Mouse (Mus musculus) testis, adult 2 months (tissue): Measurements from ENCODE around the gene Epor. TPM values are rescaled to one million over a fixed set of nuclear protein-coding genes. Genes with fewer than 3 reads are reported as not detected.

Experiments
- H3K27ac ChIP-seq: fragments of 200-500 bp; 2 replicates; pipeline ENCODE4 v1.5.1; 2012; ENCODE audit warnings: low read depth, low read length; ENCODE audit not compliant: control insufficient read depth, insufficient read depth
- H3K27me3 ChIP-seq: fragments of 200-500 bp; 2 replicates; pipeline ENCODE4 v1.6.1; 2012; ENCODE audit warnings: mild to moderate bottlenecking, low read length, moderate library complexity; ENCODE audit not compliant: control insufficient read depth, insufficient read depth
- H3K36me3 ChIP-seq: fragments of 200-500 bp; 2 replicates; pipeline ENCODE4 v1.6.1; 2012; ENCODE audit warnings: mild to moderate bottlenecking, low read length; ENCODE audit not compliant: control insufficient read depth, insufficient read depth
- H3K4me1 ChIP-seq: fragments of 200-500 bp; 2 replicates; pipeline ENCODE4 v1.6.1; 2012; ENCODE audit warnings: low read length; ENCODE audit not compliant: control insufficient read depth, insufficient read depth
- H3K4me3 ChIP-seq: fragments of 200-500 bp; 2 replicates; pipeline ENCODE4 v1.5.1; 2012; ENCODE audit warnings: low read depth, mild to moderate bottlenecking, low read length, moderate library complexity, mixed read lengths; ENCODE audit not compliant: control insufficient read depth
- CTCF ChIP-seq: fragments of 200-500 bp; IDR thresholded peaks from 2 replicates; pipeline ENCODE4 v1.5.1; 2012; ENCODE audit warnings: low read depth, mild to moderate bottlenecking, inconsistent platforms, low read length, moderate library complexity; ENCODE audit not compliant: control insufficient read depth, insufficient read depth, insufficient replicate concordance
- POLR2A ChIP-seq: fragments of 200-500 bp; IDR thresholded peaks from 2 replicates; pipeline ENCODE4 v1.6.1; 2012; ENCODE audit warnings: low read depth, mild to moderate bottlenecking, inconsistent platforms, low read length, moderate library complexity; ENCODE audit not compliant: control insufficient read depth
- polyA plus RNA-seq: library from polyadenylated mRNA; depleted of rRNA; stranded (reverse); fragments of >200 nt; gene quantifications from 2 replicates; pipeline ENCODE4 v1.2.3, GENCODE M21; 2012

The Epor gene
- polyA plus RNA-seq, 1 experiment: 1.5 TPM

DNA sequence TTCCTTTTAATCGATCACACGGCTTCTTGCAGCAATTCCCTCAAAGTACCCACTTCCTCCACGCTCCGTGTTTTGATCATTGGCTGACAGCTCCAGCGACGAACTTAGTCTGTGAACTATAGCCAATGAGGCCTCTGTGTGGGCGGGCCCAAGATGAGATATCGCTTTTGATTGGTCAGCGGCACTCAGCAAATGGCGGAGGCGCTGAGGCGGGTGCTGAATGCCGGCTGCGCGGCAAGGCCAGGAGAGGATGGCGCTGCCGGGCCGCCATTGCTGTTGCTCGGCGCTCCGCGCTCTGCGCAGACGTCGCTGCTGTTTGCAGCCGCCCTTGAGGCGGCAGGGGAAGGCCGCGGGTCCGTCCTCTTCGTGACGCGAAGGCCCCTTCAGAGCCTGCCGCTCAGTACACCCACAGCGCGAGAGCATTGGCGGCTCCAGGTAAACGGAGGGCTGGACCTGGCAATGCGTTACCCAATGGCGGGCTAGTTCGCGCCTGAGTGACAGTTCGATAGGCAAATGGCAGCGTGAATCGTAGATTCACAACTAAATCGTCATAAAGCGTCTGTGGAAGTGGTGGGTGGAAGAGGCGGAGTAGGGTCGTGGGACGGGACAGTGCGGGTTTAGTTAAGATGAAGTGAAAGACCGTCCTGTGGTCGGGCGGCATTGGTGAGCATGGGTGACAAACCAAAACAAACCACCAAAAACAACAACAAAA, 7.6 kb downstream of the Epor start, which contains the start of gene Swsap1:
Gene Swsap1 (plus strand): TSS at position 186 of the 712 bp plus-strand sequence.
- Histone ChIP-seq H3K27ac (peak within 1 kb of the TSS; percentile 95), H3K4me3 (peak within 1 kb of the TSS; percentile 94), H3K36me3 (no peaks in the 10 kb centered on the region), H3K27me3 (no peaks in the 10 kb centered on the region), H3K4me1 (peaks cover 8% of the 10 kb centered on the region)
- TF ChIP-seq CTCF (no peak), POLR2A (peak; percentile 71; the same call in 1 of the 2 replicates)

DNA sequence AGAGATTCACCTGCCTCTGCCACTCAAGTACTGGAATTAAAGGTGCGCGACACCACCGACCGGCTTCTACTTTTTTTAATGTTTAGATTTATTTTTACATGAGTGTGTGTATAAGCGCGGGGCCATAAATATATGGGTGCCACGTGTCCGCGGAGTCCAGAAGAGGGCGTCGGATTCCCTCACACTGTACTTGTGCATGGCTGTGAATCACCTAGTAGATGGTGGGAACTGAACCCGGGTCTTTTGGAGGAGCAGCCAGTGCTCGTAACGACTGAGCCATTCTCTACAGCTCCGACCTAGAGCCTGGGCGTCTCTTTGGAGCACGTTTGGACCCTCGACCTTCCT, 8.1 kb downstream of the Epor start:
- no peaks in the 10 kb centered on the region for H3K36me3 ChIP-seq
- H3K27ac ChIP-seq: peak overlapping the region; percentile 78
- H3K4me1 ChIP-seq: peaks cover 3% of the 10 kb centered on the region; the same call in 1 of the 2 replicates
- no peak for TF ChIP-seq CTCF
- TF ChIP-seq POLR2A: no peak
- H3K4me3 ChIP-seq: peak overlapping the region; percentile 94
- H3K27me3 ChIP-seq: no peaks in the 10 kb centered on the region

DNA sequence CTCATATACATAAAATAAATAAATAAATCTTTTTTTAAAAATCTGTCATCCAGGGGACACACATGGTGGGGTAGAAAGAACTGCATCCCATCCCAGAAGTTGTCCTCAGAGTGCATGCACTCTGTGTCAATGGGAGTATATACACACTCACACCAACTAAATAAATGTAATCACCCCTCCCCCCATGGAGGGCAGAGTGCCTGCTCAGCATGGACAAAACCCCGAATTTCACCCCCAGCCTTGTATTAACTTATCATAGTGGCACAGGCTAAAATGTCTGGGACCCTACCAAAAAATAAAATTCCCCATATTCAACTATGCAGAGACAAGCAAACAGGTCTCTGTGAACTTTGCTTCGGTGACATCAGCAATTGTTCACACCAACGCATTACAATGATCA, 8.7 kb downstream of the Epor start:
- Histone ChIP-seq H3K27ac (no peak overlapping the region), H3K27me3 (no peaks in the 10 kb centered on the region), H3K4me3 (no peak overlapping the region), H3K36me3 (no peaks in the 10 kb centered on the region), H3K4me1 (peaks cover 3% of the 10 kb centered on the region; the same call in 1 of the 2 replicates)
- TF ChIP-seq POLR2A: no peak
- TF ChIP-seq CTCF: no peak

DNA sequence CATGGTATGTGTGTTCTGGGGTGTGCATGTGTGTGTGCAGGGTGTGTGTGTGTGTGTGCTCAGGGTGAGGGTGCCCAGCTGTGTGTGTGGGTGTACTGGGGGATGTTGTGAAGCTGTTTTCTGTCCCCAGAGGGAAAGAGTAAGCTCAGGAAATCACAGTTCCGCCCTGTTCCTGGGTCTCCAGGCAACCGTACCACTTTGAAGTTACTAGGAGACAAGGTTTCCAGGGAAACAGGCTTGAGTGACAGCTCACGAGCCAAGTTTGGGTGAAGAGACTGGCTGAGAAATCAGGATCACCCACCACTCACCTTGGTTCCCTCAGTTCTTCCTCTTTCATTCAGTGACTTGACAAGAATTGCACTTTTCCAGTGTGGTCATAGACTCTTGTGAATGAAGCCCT, 9.7 kb downstream of the Epor start:
- Histone ChIP-seq H3K27me3 (no peaks in the 10 kb centered on the region), H3K4me3 (no peak overlapping the region), H3K36me3 (no peaks in the 10 kb centered on the region), H3K4me1 (peaks cover 3% of the 10 kb centered on the region), H3K27ac (no peak overlapping the region)
- no peak for TF ChIP-seq POLR2A
- no peak for TF ChIP-seq CTCF

DNA sequence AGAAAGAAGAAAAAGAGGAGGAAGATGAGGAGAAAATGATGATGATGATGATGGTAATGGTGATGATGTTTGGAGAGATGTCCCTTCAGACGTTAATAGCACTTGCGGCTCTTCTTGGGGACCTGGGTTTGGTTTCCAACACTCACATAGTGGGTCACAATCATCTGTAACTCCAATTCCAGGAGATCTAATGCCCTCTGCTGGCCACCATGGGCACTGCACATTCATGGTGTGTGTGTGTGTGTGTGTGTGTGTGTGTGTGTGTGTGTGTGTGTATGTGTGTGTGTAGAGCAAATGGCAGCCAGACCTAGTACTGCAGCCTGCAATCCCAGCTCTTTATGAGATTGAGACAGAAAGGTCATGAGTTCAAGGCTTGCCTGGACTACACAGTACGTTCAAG, 11.3 kb downstream of the Epor start:
- Histone ChIP-seq H3K4me3 (no peak overlapping the region), H3K36me3 (no peaks in the 10 kb centered on the region), H3K27me3 (no peaks in the 10 kb centered on the region), H3K4me1 (peaks cover 17% of the 10 kb centered on the region), H3K27ac (no peak overlapping the region)
- TF ChIP-seq CTCF: peak; percentile 52; the same call in 1 of the 2 replicates
- TF ChIP-seq POLR2A: no peak

DNA sequence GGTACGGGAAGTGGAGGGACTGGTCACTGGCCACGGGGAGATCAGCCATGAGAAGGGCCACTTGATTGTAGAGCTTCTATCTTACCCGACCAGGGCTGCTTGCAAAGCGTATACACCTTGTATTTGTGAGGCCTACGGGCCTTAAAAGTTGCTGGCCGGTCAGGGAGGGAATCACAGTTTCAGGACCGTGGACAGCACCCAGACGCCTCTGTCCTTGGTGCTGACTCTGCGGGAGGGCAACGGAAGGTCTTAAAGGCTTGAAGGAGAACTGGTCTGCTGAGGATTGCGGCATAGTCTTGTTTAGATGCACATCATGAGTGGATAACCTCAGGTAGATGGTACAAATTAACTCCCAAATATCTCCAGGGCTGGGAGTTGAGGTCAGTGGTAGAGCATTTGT, 13.0 kb downstream of the Epor start:
- TF ChIP-seq POLR2A (no peak), CTCF (peak; percentile 56; the same call in 1 of the 2 replicates)
- Histone ChIP-seq H3K27ac (no peak overlapping the region), H3K36me3 (no peaks in the 10 kb centered on the region)

DNA sequence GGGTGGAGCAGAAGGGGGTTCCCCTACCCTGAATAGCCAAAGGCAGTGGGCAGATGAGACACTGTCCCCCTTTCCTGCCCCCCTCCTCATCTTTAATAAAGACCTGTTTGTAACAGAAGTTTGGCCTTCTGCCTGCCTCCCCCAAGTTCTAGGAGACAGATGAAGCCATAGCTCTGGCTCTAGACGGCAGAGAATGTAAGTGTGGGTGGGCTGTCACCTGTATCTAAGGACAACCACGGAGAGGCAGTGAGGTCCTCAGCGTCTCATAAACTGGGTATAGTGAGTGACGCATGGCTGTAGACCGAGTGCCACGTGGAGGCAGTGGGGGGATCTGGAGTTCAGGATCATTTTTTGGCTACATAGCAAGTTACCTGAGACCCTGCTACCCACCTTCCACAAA, 14.5 kb downstream of the Epor start:
- Histone ChIP-seq H3K4me3 (no peak overlapping the region), H3K27ac (no peak overlapping the region), H3K27me3 (no peaks in the 10 kb centered on the region), H3K4me1 (peaks cover 26% of the 10 kb centered on the region), H3K36me3 (no peaks in the 10 kb centered on the region)
- TF ChIP-seq POLR2A (no peak), CTCF (no peak)

More for the DNA sequence above, 13.0 kb downstream of the Epor start:
- Histone ChIP-seq H3K4me3 (no peak overlapping the region), H3K4me1 (peaks cover 20% of the 10 kb centered on the region), H3K27me3 (no peaks in the 10 kb centered on the region)
